Mouse (Mus musculus): Measurements from ENCODE around the gene Dstn.

- peak; percentile 39; the same call in 1 of the 2 replicates for TF ChIP-seq CTCF (IDR thresholded peaks at IDR 0.05; ENCODE audit: borderline replicate concordance, insufficient read depth, low read length)
- no peak for TF ChIP-seq POLR2A (IDR thresholded peaks at IDR 0.05; ENCODE audit: low read depth, low read length)
Measured at GRCm38 (mm10) chr2:143945466-143946075, 30.5 kb downstream of the Dstn start.
